Mouse (Mus musculus) ES-Bruce4 (cell line): ENCODE data around the gene Mapk1ip1l.

ENCODE experiments used
- CTCF ChIP-seq: IDR thresholded peaks from one replicate; pipeline ENCODE4 v1.8.1; 2011; ENCODE audit warnings: low read depth, low read length
- POLR2A ChIP-seq: IDR thresholded peaks from one replicate; pipeline ENCODE4 v1.8.1; 2011; ENCODE audit warnings: low read length; ENCODE audit not compliant: insufficient read depth

DNA sequence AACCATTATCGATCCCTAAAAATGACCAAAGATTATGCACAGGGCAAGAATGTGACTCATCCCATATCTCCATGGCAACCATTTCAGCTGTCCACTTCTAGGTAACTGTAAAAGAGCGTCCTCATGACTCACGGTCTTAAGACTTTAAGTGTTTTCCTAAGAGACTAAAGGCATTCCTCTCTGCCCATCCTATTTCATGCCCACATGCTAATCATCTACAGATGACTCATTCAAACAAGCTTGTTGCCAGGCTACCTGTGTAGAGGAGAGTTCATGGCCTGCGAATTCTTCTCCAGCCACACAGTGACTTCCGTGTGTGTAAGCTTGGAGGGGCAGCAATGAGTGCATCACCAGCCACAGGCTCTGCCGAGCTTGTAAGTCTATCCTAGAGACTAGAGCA lies 73.6 kb downstream of the Mapk1ip1l start:
- TF ChIP-seq CTCF (no peak), POLR2A (no peak)
